Mouse (Mus musculus) testis, postnatal 10 days (tissue): ENCODE data around the gene Stoml2.

Source experiments
- DNase-seq: peaks from one replicate; pipeline ENCODE4 v3.0.0; 2021; ENCODE audit warnings: low spot score

Gene Stoml2

DNA sequence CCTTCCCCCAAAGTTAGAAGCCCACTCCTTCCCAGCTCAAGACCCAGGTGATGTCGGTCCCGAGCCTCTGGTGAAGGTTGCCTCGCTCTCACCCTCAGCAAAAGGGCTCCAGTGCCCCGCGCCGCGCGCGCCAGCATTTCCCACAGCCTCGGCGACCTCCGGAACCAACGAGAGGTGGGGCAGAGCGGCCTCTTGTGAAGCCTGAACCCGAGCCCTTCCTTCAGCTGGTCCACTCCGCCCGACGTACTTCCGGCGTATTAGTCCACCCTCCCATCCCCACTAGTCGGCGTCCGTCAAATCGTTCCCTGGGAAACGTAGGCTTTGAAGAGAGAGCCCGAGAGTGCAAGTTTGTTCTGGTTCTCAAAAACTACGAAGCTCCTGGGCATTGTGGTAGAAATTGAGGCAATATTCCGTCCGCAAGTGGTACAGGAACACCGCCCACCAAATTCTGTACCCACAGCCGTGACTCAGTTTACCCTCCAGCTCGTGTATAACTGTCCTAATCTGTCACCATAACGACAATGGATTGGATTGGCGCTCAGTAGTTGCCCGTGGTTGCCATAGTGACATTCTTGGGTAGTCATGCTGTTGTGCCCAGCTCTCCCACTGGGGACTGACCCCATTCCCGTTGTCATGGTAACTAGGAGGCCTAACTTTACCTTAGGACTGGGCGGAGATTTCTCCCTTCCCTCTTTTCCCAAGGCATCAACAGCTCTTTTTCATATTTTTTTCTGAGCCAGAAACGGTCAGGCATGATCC is at the start of gene Stoml2:
Gene Stoml2 (minus strand): TSS at position 474 of the 759 bp plus-strand sequence.
- DNase-seq: peak; percentile 92

DNA sequence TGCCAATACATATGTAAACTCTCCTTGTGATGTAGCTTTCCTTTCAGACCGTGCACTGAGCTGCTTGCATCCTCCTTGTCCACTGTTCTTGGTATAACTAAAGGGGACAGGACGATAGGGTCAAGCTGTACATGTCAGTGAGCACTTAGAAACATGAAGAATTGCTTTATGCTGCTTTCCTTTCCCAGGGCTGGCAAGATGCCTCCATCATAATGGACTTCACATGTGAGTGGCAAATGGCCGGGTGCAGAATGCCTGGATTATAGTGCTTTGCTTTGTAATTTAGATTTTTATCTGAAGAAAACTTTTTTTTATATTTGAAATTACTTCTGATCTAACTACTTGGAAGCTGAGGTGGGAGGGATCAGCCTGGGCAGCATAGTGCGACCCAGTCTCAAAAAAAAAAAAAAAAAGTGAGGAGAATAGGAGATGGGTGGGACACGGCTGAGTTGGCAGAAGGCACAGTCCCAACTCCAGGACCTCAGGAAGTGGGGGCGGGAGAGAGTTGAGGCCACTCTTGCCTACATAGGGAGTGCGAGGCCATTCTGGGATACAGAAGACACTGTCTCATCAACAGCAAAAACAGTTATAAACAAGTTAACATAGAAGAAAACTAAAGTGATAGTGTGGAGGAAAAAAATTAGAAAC is 46.7 kb upstream of the Stoml2 start:
- DNase-seq: no peak

DNA sequence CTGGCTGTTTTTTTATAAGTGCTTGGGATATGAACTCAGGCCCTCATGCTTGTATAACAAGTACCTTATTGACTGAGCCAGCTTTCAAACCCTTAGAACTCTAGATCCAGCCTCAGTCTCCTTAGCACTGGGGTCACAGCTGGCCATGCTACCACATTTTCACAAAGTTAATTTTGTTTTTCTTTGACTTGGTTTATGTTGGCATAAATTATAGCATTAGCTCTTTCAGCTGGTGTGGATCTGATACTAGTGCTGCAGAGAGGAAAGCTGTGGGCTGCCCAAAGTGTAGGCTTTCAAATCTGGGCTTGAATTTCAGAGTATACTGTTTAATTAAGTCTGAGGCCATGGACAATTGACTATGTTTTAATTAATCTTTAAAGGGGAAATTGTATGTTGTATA is 43.4 kb upstream of the Stoml2 start:
- no peak for DNase-seq

DNA sequence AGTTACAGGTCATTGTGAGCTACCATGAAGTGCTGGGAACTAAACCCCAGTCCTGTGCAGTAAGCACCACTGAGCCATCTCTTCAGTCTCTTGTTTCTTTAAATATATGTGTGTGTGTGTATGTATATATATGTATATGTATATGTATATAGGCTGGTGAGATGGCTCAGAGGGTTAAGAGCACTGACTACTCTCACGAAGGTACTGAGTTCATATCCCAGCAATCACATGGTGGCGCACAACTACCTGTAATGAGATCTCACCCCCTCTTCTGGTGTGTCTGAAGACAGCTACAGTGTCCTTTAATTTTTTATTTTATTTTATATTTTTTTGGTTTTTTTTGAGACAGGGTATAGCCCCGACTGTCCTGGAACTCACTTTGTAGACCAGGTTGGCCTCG is 34.0 kb upstream of the Stoml2 start:
- DNase-seq: no peak

DNA sequence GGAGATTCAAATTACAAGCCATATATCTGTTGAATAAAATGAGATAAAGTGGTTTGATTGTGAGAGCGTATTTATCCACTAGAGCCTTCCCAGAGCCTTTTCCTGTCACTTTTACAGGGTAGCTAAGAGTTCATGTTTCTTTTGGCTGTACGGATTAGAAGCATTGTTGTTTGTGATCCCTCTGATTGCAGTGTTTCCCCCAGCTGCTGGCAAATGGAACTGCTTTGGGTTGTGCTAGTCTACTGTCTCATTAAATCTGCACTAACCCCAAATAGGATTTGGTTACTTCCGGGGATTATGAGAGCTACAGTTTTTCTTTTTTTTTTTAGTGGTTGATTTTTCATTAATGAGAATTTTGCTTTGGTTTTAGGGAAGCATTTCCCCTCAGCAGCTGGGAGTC is 28.8 kb upstream of the Stoml2 start:
- no peak for DNase-seq

DNA sequence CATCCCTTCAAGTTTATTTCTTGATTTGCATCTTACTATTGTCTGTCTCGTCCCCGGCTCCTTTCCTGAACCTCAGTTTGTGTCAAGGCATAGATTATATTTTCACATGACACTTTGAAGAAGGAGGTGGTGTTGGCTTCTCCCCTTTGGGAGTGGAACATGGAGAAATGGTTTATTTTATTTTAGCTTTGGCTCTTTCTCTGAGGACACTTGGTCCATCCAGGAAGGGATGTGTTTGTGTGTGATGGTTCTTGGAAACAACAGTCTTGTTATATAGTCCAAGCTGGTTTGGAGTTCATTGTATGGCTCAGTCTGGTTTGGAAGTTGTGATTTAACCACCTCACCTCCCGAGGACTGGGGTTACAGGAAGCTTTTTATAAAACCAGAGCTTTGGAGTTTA is 28.2 kb upstream of the Stoml2 start:
- no peak for DNase-seq

DNA sequence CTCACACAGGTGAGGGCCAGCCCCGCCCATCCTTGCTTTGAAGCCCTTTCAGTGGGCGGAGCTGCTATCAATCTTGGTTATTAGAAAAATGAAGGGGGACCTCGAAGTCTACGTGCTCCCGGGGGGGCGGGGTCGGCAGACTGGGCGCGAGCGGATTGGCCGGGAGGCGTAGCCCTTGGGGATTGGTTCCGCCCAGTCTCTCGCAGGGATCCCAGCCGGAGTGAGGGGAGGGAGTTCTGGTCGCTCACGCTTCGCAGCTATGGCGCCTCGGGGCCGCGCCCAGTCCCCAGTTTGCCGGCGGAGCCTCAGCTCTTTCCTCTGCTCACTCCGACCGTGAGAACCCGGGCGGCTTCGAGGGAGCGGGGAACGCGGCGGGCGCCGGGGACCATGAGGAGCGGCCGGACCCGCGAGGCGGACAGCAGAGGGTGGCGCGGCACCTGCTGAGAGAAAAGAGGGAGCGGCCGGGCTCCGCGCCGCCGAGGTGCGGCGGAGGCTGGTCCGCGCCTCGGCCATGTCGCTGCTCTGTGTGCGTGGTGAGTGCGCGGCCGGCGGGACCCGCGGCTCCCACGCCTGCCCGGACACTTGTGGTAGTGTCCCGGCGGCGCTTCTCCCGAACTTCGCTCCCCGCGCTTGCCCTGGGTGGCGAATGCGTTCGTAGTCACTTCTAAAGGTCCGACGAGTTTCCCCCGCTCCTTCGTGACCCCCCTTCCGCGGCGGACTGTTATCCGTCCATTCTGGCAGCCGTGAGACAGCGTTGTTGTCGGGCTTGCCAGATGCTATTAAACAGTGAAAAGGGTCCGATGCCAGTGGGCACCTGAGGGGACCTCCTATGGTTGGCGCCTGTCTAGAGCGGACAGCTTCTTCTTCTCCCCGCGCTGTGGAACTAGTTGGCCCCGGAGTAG is 27.5 kb upstream of the Stoml2 start, which contains the start of gene Unc13b:
Gene Unc13b (plus strand): TSS at position 201 of the 902 bp plus-strand sequence.
- DNase-seq: peak; percentile 95

DNA sequence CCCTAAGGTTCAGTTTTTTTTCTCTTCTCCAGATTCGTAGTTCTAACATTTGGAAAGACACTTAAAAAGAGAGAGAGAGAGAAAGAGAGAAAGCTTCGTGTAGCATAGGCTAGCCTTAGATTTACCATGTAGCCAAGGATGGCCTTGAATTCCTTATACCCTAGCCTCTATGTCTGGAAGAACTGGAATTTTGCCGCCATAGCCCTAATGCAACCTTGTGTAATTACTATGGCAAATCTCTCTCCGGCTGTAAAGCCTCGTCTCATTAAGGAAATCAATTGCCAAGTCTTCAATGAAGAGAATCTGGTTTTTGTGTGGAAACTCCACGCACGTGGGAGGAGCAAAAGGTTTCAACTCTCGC is 26.9 kb upstream of the Stoml2 start:
- no peak for DNase-seq

DNA sequence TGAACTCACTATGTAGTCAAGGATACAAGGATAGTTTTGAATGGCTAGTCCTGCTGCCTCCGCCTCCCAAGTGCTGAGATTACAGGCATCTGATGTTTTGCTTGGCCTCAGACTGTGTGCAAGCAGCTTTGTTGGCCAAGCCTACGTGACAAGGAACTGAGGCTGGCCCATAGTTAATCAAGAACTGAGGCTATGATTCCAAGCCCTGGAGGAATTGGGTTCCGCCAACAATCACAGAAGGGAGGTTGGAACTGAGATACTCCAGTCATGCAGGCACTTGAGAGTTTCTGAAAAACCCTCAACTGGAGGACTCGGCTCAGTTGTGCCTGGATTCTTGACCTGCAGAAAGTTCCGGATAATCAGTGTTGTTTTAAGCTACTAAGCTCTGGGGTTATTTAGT is 26.1 kb upstream of the Stoml2 start:
- DNase-seq: no peak

DNA sequence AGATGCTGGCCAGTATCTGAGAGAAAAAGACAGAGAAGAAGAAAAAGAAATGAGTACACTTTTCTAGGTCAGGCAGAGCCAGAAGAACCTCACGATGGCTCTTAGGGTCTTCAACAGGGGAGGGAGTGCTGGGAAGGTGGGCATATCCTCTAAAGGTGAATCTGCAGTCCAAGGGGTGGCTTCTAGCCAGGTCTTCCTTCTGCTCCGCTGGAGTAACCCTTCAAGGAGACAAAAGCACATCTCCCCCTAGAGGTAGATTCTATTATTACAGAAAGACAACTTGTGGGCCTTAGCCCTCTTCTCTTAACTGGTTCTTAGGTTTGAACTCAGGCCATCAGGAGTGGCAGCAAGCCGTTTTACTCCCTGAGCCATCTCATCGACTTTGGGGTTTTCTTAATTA is 21.1 kb upstream of the Stoml2 start:
- no peak for DNase-seq

DNA sequence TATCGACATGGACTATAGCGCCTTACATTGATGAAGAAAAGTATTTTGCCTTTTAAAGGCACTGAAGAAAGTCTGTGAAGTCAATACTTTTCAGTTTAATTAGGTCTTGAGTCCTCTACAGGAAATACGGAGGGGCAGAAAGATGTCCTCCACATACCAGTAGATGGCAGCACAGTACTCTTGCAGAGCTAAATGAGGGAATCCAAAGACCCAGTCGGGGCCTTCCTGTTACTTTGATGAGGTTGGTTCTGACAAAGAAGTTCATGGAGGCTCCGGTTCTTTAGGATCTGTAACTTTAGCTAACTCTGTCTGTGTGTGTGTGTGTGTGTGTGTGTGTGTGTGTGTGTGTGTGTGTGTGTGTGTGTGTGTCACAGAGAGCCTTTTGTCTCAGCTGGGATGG is 15.7 kb upstream of the Stoml2 start:
- DNase-seq: no peak

DNA sequence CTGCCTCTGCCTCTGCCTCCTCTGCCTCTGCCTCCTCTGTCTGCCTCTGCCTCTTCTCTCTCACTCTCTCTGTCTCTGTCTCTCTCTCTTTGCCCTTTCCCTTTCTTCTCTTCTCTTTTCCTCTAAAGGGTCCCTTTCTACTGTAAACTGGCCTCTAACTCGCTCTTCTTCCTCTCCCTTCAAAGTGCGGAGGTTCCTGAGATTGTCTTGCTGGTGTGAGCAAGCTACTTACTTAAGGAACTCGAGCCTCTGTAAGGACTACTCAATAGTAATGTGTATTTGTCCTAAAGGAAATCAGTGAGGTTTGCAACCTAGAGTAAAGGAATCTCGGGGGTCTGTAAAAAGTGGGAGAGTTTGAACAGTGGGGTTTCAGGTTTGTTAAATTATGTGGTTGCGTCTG is 15.1 kb upstream of the Stoml2 start:
- DNase-seq: no peak

DNA sequence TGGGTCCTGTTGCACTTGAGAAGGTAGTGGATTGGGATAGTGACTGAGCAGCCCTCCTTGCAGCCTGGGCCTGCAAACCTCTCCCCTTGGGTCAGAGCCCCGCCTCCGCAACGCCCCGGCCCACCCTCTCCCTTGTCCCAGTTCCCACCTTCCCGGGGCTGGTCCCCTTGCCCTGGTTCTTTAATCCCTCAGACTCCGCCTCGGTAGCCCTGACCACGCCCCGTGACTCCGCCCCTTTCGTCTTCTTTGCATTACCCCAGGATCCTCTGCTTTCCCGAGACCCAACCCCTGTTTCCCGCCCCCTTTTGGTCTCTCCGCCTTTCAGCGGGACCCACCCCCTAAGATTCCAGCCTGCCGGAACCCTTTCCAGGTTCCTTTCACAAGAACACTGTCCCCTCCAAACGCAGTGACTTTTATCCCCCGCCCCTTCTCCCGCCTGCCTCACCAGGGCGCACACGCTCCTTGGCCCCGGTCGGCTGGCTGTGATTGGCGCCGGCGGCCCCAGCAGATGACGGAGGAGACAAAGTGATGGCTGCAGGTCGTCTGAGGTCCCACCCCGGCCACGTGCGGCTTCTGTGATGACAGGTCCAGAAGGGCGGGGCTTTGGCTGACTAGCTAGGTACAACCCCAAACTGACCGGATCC is 14.3 kb upstream of the Stoml2 start, which contains the start of gene Fam214b:
Gene Fam214b (minus strand): TSS at position 562 of the 644 bp plus-strand sequence.
- peak; percentile 100 for DNase-seq

DNA sequence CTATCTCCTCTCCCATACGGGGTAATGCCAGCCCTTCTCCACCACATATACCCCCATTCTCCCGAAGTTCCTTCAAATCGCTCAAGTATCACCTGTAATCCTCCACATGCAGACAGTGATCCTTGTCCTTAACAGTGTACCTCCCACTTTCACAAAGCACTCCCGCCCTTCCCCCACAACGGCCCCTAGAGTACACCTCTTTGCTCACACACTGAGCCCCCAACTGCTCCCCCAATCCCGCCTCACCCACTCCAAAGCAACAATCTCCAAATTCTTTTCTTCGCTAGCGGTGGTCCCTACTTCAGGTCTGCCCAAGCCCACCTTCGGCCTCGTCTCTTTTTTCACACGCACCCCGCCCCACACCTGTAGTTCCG is 13.8 kb upstream of the Stoml2 start:
- peak; percentile 76 for DNase-seq

DNA sequence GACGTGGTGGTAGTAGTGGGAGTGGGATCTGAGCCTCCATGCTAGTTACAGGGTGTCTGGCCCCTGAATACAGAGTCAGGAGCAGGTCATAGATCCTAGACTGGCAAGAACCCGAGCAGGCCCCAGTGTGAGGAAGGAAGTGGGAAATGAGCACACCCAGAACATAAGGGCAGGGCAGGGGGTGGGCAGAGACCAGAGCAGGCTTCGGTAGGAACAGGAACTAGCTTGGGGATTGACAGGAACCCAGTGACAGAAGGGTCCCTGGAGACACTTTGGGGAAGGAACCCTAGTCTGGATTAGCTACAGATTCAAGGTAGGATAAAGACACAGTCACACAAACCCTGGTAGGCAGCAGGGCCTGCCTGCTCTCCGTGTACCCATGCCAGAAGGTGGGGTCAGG is 13.2 kb upstream of the Stoml2 start:
- no peak for DNase-seq

DNA sequence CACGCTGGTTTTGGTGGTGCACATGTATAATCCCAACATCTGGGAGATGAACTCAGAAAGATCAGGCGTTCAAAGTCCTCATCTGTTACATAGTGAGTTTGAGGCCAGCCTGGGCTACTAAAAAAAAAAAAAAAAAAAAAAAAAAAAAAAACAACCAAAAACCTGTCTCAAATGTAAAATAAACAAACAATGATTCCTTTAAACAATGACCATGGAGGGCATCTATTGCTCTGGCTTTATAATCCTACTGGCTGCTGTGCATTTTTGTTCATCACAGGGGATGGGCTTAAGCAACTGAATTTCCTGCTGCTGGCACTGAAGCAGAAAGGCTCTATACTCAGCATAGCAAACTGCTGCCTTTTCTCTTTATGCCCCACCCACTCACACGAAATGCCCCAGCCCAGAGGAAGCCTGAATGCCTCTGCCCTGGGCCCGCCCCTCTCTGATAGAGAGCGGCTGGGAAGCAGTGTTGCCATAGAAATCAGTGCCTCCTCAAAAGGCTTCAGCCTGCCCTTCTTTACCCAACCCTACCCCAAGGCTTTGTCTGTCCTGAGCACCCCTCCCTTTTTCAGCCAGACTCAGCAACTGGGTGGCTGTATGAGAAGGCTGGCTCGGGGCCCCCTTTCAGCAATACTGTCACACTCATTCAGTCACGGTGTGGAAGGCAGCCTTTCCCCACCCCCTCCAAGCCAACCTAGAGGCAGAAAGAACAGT is 12.3 kb upstream of the Stoml2 start:
- DNase-seq: no peak

DNA sequence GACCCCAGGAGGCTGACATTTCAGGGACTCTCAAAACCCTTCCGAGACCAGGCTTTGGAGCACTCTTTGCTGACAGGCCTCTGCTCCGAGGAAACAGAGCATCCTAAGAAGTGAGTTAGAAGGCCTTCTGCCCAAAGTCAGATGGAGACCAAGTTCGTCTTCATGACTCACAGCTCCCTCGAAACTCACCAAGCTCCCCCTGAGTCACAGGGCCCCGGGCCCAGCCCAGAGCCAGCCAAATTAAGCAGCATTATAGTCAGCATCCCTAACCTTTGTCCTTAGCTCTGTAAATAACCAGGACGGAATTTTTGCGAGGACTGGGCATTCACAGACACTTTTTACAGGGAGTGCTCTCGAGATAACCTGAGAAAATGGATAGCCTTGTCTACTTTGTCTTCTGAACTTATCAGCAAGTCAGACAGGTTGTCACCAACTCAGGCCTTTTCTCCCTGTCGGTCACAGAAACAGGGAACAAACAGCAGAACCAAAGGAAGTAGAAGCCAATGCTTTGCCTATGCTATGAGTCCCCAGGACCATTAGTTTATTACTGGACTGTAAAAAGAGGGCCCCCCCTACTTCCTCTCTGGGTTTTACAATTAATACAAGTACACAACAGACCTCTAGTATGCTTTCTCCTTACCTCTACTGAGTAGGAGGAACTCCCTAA is 9.5 kb upstream of the Stoml2 start:
- DNase-seq: no peak

DNA sequence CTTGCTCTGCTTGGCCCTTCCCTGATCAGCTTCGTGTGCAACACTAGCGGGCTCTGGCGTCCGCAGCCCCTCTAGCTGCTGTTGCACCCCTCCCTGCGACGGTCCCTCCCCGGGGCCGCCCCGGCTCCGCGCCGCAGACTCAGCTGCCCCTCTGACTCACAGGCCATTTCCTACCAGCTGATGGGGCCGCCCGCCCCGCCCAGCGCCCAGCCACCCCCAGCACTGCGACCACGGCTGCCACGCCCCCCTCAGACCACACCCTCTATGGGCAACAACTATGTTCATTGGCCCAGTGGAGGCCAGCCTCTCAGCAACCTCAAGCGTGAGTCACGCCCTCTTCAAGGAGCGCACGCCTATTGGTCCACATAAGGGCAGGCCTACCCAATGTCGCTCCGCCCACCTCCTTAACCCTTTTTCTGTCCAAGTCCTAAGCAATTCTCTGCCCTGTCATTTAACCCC is 8.6 kb upstream of the Stoml2 start:
- DNase-seq: peak; percentile 98

DNA sequence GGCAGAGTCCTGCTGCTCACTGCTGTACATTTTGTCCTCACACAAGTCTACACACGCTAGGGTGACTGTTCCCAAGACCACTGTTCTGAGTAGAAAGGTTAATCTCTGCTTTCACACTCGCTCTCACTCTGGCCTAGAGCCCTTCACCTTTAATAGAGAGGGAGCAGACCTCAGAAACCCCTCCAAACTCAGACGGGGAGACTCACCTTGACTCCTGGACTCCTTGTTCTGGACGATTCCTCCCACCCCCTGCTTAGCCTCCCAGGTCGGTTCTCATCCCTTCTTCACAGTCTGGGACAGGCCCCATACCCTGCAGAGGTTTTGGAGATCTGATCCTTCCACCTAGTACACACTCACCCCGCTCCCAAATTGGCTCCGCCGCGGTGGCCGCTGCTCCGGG is 8.1 kb upstream of the Stoml2 start:
- DNase-seq: no peak

DNA sequence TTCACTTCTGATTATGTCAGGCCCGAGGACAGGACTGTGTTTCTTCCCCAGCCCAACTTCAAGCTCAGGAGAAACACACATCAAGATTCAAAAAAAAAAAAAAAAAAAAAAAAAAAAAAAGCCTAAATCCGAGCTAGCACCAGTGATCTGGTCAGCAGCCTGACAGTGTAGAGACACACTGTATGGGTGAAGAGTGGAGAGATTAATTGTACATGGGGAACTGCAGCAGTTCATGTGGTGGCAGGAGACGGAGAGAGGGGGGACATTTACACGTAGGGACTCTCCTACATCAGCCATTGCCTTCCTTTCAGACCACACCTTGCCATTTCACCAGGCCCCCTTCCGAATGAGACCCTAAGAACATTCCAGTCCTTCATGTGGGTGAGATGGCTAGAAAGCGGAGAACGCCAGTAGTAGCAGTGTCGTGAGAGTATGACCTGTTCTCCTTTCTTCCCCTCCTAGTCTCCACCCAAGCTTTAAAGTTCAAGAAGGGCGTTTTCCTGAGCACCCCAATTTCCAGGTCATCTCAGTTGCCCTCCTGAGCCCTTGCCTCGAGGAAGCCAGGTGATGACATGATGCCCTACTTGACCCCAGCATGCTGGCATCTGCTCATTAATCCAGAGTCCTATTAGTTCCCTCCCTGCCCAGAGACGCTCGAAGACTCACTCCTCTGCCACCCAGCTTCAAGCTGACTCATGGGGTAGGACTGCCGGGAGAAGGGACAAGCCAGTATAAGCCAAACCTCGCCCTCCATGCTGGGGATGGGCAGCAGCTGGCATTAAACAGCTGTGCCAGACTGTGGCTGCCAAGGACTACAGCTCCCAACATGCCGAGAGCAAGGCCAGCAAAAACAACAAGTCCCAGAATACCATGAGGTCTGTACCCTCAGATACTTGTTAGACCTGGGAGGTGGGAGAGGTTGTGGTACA is 7.3 kb upstream of the Stoml2 start:
- DNase-seq: no peak
